Mouse (Mus musculus) hindbrain, embryonic 13.5 days (tissue): Measurements from ENCODE around the gene Phtf1. TPM values are rescaled to one million over a fixed set of nuclear protein-coding genes. Genes with fewer than 3 reads are reported as not detected.

Experiments used
- ATAC-seq: fragments of 200-750 bp; cut with Nextera tagmentation; 2 replicates; pipeline ENCODE4 v1.8.0; 2017; ENCODE audit warnings: moderate TSS enrichment; ENCODE audit not compliant: low FRiP score
- H3K27ac ChIP-seq: fragments of 300-500 bp; sonication (generic); 2 replicates; pipeline ENCODE4 v1.5.1; 2015; ENCODE audit warnings: inconsistent platforms, mild to moderate bottlenecking, moderate library complexity
- H3K27me3 ChIP-seq: fragments of 300-500 bp; sonication (generic); 2 replicates; pipeline ENCODE4 v1.6.1; 2015; ENCODE audit warnings: mild to moderate bottlenecking, inconsistent platforms
- H3K36me3 ChIP-seq: fragments of 300-500 bp; sonication (generic); 2 replicates; pipeline ENCODE4 v1.6.1; 2015; ENCODE audit warnings: mild to moderate bottlenecking, inconsistent platforms
- H3K4me1 ChIP-seq: fragments of 300-500 bp; sonication (generic); replicated peaks from 2 replicates; pipeline ENCODE4 v1.6.1; 2015; ENCODE audit warnings: inconsistent platforms
- H3K4me2 ChIP-seq: fragments of 300-500 bp; sonication (generic); 2 replicates; pipeline ENCODE4 v1.6.1; 2015; ENCODE audit warnings: inconsistent platforms, mild to moderate bottlenecking, moderate library complexity
- H3K4me3 ChIP-seq: fragments of 300-500 bp; sonication (generic); 2 replicates; pipeline ENCODE4 v1.5.1; 2015; ENCODE audit warnings: mild to moderate bottlenecking, inconsistent platforms
- H3K9ac ChIP-seq: fragments of 300-500 bp; sonication (generic); 2 replicates; pipeline ENCODE4 v1.6.1; 2015; ENCODE audit warnings: mild to moderate bottlenecking, inconsistent platforms
- H3K9me3 ChIP-seq: fragments of 300-500 bp; sonication (generic); 2 replicates; pipeline ENCODE4 v1.6.1; 2016; ENCODE audit warnings: inconsistent platforms
- WGBS: fragments of 180-500 bp; shearing (Covaris S2); methylation state at CpG from one replicate; pipeline ENCODE4 v1.1.7; 2015; 5-methylcytosine and 5-hydroxymethylcytosine counted together
- polyA plus RNA-seq: library from polyadenylated mRNA; unstranded; fragments of >200 nt; fragmentation: Nextera tagmentation; extraction: Ambion mirVana; gene quantifications from 2 replicates; pipeline ENCODE4 v1.2.1, GENCODE M21; 2015

Gene Phtf1
- polyA plus RNA-seq, 1 experiment from 2014 or later: 30.0 TPM

GRCm38 (mm10) chr3:104032747-104033146 lies 64.8 kb downstream of the Phtf1 start:
- H3K4me2 ChIP-seq: no peak overlapping the region
- H3K4me3 ChIP-seq: no peak overlapping the region
- 0 out of 2 replicates have a peak, but pooled peaks cover under 1% of the 10 kb centered on the region for H3K36me3 ChIP-seq
- H3K27ac ChIP-seq: no peak overlapping the region
- no peaks in the 10 kb centered on the region for H3K4me1 ChIP-seq
- no peaks in the 10 kb centered on the region for H3K9me3 ChIP-seq
- ATAC-seq: no peak
- H3K27me3 ChIP-seq: no peaks in the 10 kb centered on the region
- no peak overlapping the region for H3K9ac ChIP-seq
- WGBS: 76% methylated on average over 1 of the region's 1 CpGs

DNA sequence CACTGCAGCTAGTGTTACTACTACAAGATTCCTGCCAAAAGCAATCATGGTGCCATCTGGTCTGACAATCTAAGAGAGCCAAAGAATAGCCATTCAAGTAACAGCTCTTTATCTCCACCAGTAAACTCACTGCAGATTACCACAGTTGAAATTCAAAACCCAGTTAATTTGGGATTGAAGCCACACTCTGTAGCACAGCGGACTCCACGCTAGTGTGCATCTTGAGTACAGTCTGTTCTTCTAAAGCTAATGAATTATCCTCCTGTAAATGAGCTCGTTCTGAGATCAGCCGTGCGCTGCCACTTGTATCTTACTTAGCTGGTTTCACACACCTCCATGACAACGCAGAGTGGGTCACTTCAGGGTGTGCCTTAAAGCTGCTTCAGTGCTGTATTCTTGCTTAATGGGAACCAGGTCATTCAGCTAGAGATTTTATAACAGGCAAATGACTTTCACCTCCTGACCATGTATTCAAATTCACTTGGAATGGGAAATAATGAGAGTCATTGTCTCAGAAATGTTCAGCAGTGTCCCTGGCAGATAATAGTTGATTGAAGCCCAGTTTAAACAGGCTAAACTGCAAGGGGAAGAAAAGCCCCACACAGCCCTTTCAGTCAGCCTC lies 91.2 kb downstream of the Phtf1 start:
- Histone ChIP-seq H3K4me2 (no peak overlapping the region), H3K27ac (peak overlapping the region; percentile 35; the same call in 1 of the 2 replicates), H3K9me3 (no peaks in the 10 kb centered on the region), H3K4me3 (no peak overlapping the region), H3K27me3 (no peaks in the 10 kb centered on the region), H3K4me1 (peaks cover 4% of the 10 kb centered on the region; the same call in 1 of the 2 replicates), H3K9ac (no peak overlapping the region), H3K36me3 (no peaks in the 10 kb centered on the region)
- 38% methylated on average over 6 of the region's 6 CpGs for WGBS
- peak; percentile 74; the same call in 1 of the 2 replicates for ATAC-seq

DNA sequence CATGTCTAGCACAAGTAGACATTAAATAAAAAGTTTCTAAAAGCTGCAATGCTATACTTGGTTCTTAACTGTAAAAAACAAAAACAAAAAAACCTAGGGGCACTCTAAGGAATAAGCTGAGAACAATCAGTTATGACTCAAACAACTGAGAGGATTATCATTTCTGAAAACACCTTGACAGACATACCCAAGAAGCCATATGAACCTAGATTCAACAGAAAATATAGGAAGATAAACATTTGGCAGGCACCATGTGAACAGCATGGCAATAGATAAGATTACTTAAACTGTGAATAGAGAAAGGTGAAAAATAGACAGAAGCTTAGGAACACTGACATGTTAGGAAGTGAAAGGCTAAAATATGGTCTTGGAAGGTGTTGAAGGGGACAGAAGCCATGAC lies 101.5 kb downstream of the Phtf1 start:
- no peak for ATAC-seq

More for the DNA sequence above, 101.5 kb downstream of the Phtf1 start:
- Histone ChIP-seq H3K9ac (no peak overlapping the region), H3K4me1 (no peaks in the 10 kb centered on the region), H3K4me2 (no peak overlapping the region), H3K36me3 (no peaks in the 10 kb centered on the region), H3K4me3 (no peak overlapping the region), H3K9me3 (no peaks in the 10 kb centered on the region), H3K27me3 (no peaks in the 10 kb centered on the region), H3K27ac (no peak overlapping the region)

Other genes starting within 250 kb of the Phtf1 start
- gene Olfml3, start 230.1 kb upstream of the Phtf1 start, polyA plus RNA-seq: 7.3 and 8.7 TPM in 2 replicates
- not detected in 2 replicates for gene Gm10964, start 228.7 kb upstream of the Phtf1 start, polyA plus RNA-seq
- 11.8 and 13.3 TPM in 2 replicates for gene Hipk1, start 176.5 kb upstream of the Phtf1 start, polyA plus RNA-seq
- 22.2 and 23.4 TPM in 2 replicates for gene Dclre1b, start 158.7 kb upstream of the Phtf1 start, polyA plus RNA-seq
- 22.9 and 25.1 TPM in 2 replicates for gene Ap4b1, start 158.6 kb upstream of the Phtf1 start, polyA plus RNA-seq
- 0.53 TPM in 1 of 2 replicates, not detected in the other for gene Gm43064, start 158.5 kb upstream of the Phtf1 start, polyA plus RNA-seq
- gene Bcl2l15, start 135.5 kb upstream of the Phtf1 start, polyA plus RNA-seq: 0.17 and 0.41 TPM in 2 replicates
- gene Ptpn22, start 108.3 kb upstream of the Phtf1 start, polyA plus RNA-seq: 0.38 and 0.47 TPM in 2 replicates
- gene Rsbn1, start 54.0 kb upstream of the Phtf1 start, polyA plus RNA-seq: 21.3 and 24.4 TPM in 2 replicates